Mouse (Mus musculus) hematopoietic multipotent progenitor cell, adult 10-12 weeks (in vitro differentiated cells): ENCODE measurements around the gene Gm11563. TPM values are rescaled to one million over a fixed set of nuclear protein-coding genes. Genes with fewer than 3 reads are reported as not detected.

Experiments used
- polyA plus RNA-seq: library from polyadenylated mRNA; stranded (reverse); fragments of >175 nt; gene quantifications from 2 replicates; pipeline ENCODE4 v1.2.3, GENCODE M21; 2012; ENCODE audit warnings: low replicate concordance

The Gm11563 gene
- polyA plus RNA-seq, result not detected in 2 replicates

DNA sequence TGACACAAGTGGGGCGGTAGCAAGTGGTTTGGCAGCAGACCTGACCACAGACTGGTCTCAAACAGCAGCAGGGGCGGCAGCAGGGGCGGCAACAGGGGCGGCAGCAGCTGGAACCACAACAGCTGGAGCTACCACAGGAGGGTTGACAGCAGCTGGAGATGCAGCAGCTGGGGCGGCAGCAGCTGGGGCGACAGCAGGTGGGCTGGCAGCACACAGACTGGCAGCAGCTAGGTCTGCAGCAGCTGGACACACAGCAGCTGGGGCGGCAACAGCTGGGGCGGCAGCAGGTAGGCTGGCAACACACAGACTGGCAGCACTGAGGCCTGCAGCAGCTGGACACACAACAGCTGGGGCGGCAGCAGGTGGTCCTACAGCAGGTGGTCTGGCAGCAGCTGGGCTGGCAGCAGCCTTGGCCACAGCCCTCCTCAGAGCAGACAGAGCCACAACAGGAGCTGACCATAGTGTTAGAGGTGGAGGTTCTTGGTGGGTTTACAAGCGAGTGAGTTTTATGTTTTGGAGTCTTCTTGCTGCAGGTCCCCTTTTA lies at the start of gene Gm11563:
Gene Gm11563 (minus strand): TSS at position 494 of the 544 bp plus-strand sequence.

DNA sequence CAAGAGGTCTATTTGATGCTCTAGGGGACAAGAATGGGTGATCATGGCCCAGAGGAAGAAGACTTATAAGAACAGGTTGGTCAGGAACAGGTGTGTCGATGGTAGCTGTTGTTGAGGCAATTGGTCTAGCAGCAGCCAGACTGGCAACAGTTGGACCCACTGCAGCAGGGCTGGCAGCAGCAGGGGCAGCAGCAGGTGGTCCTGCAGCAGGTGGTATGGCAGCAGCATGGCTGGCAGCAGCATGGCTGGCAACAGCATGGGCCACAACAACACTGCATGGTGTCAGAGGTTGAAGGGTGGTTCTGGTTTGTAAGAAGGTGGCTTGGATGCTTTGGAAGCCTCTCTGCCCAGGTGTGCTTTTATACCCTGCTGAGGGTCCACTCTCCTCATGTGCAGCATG lies 31.7 kb upstream of the Gm11563 start, which contains the start of gene Gm14190:
Gene Gm14190 (minus strand): TSS at position 278 of the 400 bp plus-strand sequence.

DNA sequence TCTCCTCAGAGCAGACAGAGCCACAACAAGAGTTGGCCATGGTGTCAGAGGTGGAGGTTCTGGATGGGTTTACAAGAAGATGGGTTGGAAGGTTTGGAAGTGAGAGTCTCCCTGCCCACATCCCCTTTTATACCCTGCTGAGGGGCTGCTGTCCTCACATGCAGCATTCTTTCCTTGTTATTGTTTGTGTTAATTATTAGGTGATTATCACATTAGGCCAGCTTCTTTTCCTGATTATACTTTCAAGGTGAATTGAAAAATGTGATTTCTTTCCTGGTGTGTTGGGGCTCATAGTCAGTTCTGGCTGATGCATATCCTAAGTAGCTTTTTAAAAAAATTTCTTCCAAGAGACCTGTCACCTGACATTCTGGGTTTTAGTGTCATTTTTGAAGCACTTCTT lies 7.1 kb upstream of the Gm11563 start, which contains the start of gene Krtap4-6:
Gene Krtap4-6 (minus strand): TSS at position 101 of the 400 bp plus-strand sequence.

DNA sequence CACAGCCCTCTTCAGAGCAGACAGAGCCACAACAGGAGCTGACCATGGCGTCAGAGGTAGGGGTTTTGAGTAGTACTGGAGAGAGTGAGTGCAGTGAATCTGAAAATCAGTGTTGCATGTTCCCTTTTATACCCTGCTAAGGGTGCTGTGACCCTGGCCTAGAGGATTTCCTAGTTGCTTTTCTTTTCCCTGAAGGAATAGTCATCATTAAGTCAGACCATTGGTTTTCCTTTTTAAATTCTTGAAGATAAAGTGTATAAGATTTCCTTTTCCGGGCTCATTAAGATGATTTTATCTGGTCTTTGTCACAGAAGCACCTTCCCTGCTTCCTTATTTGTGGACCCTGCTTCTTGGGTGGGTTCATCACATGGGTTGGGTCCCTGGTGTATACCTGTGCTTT lies 8.6 kb downstream of the Gm11563 start, which contains the start of gene Gm11555:
Gene Gm11555 (minus strand): TSS at position 101 of the 400 bp plus-strand sequence.

DNA sequence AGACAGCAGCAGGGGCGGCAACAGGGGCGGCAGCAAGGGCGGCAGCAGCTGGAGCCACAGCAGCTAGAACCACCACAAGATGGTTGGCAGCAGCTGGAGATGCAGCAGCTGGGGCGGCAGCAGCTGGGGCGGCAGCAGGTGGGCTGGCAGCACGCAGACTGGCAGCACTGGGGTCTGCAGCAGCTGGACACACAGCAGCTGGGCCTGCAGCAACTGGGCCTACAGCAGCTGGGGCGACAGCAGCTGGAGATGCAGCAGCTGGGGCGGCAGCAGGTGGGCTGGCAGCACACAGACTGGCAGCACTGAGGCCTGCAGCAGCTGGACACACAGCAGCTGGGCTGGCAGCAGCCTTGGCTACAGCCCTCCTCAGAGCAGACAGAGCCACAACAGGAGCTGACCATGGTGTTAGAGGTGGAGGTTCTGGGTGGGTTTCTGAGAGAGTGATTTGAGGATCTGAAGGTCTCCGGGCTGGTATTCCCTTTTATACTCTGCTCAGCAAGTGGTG lies 15.1 kb downstream of the Gm11563 start, which contains the start of gene Krtap4-7:
Gene Krtap4-7 (minus strand): TSS at position 455 of the 505 bp plus-strand sequence.

DNA sequence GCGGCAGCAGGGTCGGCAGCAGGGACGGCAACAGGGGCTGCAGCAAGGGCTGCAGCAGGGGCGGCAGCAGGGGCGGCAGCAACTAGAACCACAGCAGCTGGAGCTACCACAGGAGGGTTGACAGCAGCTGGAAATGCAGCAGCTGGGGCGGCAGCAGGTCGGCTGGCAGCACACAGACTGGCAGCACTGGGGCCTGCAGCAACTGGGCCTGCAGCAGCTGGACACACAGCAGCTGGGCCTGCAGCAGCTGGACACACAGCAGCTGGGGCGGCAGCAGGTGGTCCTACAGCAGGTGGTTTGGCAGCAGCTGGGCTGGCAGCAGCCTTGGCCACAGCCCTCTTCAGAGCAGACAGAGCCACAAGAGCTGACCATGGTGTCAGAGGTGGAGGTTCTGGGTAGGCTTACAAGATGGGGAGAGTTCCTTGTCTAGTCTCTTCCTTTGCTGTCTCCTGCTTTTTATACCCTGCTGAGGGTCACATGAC lies 24.1 kb downstream of the Gm11563 start, which contains the start of gene Krtap4-2:
Gene Krtap4-2 (minus strand): TSS at position 432 of the 482 bp plus-strand sequence.

DNA sequence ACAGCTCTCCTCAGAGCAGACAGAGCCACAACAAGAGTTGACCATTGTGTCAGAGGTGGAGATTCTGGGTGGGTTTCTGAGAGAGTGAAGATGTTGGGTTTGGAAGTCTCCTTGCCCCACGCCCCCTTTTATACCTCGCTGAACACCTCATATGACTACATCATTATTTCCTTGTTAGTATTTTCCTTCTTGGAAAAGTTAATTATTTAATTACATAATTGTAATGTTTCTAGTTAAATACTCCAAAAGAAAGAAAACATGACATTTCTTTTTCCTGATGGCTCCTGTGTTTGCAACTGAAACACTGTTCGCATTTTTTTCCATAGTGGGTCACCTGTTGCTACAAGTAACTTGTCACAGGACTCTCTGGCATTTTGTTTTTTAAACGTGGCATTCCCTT lies 30.6 kb downstream of the Gm11563 start, which contains the start of gene Krtap4-1:
Gene Krtap4-1 (minus strand): TSS at position 101 of the 400 bp plus-strand sequence.

DNA sequence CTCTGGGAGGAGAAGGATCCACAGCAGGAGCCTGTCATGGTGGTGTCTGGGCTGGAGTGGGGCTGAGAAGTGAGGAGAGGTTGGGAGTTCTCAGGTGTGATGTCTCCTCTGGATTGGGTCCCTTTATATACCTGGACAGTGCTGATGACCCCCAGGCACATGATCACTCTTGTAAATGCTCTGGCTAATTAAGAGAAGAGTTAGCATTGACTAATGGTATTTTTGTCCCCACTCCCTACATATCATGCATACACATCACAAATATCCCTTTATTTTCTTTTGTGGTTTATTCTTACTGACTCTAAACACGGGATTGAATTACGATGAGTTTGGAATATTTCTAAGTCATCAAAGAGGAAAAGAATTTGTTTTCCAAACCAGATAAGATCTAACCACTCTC lies 38.4 kb downstream of the Gm11563 start, which contains the start of gene Gm11562:
Gene Gm11562 (minus strand): TSS at position 101 of the 400 bp plus-strand sequence.

DNA sequence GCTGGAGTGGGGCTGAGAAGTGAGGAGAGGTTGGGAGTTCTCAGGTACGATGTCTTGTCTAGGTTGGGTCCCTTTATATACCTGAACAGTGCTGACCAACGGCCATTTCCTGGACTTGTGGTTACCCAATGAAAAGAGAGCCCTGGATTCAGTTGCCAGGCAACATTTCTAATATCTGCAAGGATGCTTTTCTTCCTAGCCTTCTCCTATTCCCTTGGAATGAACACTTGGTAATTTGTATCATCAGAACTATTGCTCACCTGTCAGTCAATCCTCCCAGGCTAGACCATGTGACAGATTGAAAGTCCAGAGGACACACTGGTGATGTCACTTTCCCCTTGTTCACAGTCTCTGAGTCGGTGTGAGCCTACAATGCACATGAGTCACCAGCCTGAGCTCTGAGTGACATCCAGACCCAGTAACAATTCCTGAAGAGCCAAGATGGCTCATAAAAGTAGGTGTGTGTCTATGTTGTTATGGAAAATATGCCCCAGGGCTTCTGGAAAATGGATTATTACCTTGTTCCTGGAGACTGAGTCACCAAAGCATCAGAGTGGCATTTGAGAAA lies 43.9 kb downstream of the Gm11563 start, which contains the start of gene Krtap2-4:
Gene Krtap2-4 (minus strand): TSS at position 51 of the 568 bp plus-strand sequence.

DNA sequence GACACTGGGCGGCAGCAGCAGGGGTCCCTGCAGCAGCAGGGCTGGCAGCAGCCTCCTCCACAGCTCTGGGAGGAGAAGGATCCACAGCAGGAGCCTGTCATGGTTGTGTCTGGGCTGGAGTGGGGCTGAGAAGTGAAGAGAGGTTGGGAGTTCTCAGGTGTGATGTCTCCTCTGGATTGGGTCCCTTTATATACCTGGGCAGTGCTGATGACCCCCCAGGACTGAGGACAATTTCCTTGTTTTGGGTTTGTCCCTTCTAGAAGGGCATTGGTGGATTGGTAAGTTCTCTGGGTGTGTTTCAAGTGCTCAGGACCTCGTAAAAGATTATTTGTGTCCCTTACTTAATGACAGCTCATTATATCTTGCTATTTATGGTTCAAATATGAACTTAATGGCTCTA lies 48.7 kb downstream of the Gm11563 start, which contains the start of gene Gm11937:
Gene Gm11937 (minus strand): TSS at position 101 of the 400 bp plus-strand sequence.

Other genes starting within 250 kb of the Gm11563 start
- not detected in 2 replicates for gene Krt12, start 236.7 kb downstream of the Gm11563 start, polyA plus RNA-seq
- gene Krt20, start 220.8 kb downstream of the Gm11563 start, polyA plus RNA-seq, result not detected in 2 replicates
- gene Krt23, start 165.8 kb downstream of the Gm11563 start, polyA plus RNA-seq, result not detected in 2 replicates
- not detected in 2 replicates for gene Krt39, start 137.6 kb downstream of the Gm11563 start, polyA plus RNA-seq
- gene Krt40, start 115.8 kb downstream of the Gm11563 start, polyA plus RNA-seq, result not detected in 2 replicates
- not detected in 2 replicates for gene Krtap3-3, start 108.1 kb downstream of the Gm11563 start, polyA plus RNA-seq
- not detected in 2 replicates for gene Krtap3-2, start 102.1 kb downstream of the Gm11563 start, polyA plus RNA-seq
- not detected in 2 replicates for gene Gm11939, start 99.5 kb downstream of the Gm11563 start, polyA plus RNA-seq
- gene Krtap3-1, start 92.3 kb downstream of the Gm11563 start, polyA plus RNA-seq, result not detected in 2 replicates
- not detected in 2 replicates for gene Krtap1-5, start 77.9 kb downstream of the Gm11563 start, polyA plus RNA-seq
- gene Krtap1-4, start 75.3 kb downstream of the Gm11563 start, polyA plus RNA-seq, result not detected in 2 replicates
- gene Krtap1-3, start 67.6 kb downstream of the Gm11563 start, polyA plus RNA-seq, result not detected in 2 replicates
- not detected in 2 replicates for gene Krtap9-3, start 60.9 kb downstream of the Gm11563 start, polyA plus RNA-seq
- gene Gm11938, start 55.7 kb downstream of the Gm11563 start, polyA plus RNA-seq, result not detected in 2 replicates
- not detected in 2 replicates for gene Gm11937, start 48.8 kb downstream of the Gm11563 start, polyA plus RNA-seq
- not detected in 2 replicates for gene Krtap2-4, start 44.1 kb downstream of the Gm11563 start, polyA plus RNA-seq
- gene Gm11562, start 38.5 kb downstream of the Gm11563 start, polyA plus RNA-seq, result not detected in 2 replicates
- gene Krtap4-1, start 30.7 kb downstream of the Gm11563 start, polyA plus RNA-seq, result not detected in 2 replicates
- not detected in 2 replicates for gene Krtap4-2, start 23.9 kb downstream of the Gm11563 start, polyA plus RNA-seq
- not detected in 2 replicates for gene Krtap4-7, start 14.9 kb downstream of the Gm11563 start, polyA plus RNA-seq
- not detected in 2 replicates for gene Gm11555, start 8.7 kb downstream of the Gm11563 start, polyA plus RNA-seq
- gene Krtap4-6, start 7.0 kb upstream of the Gm11563 start, polyA plus RNA-seq, result not detected in 2 replicates
- gene Gm14190, start 31.8 kb upstream of the Gm11563 start, polyA plus RNA-seq, result not detected in 2 replicates
- gene Gm14180, start 75.3 kb upstream of the Gm11563 start, polyA plus RNA-seq, result not detected in 2 replicates
- gene Gm11595, start 114.0 kb upstream of the Gm11563 start, polyA plus RNA-seq, result not detected in 2 replicates
- gene Krtap4-8, start 121.7 kb upstream of the Gm11563 start, polyA plus RNA-seq, result not detected in 2 replicates
- gene Krtap4-9, start 126.2 kb upstream of the Gm11563 start, polyA plus RNA-seq, result not detected in 2 replicates
- not detected in 2 replicates for gene Gm11596, start 134.5 kb upstream of the Gm11563 start, polyA plus RNA-seq
- gene Gm11569, start 140.0 kb upstream of the Gm11563 start, polyA plus RNA-seq, result not detected in 2 replicates
- gene Gm11554, start 145.5 kb upstream of the Gm11563 start, polyA plus RNA-seq, result not detected in 2 replicates
- gene Krtap4-13, start 150.9 kb upstream of the Gm11563 start, polyA plus RNA-seq, result not detected in 2 replicates
- not detected in 2 replicates for gene Gm11564, start 156.7 kb upstream of the Gm11563 start, polyA plus RNA-seq
- gene 2300003K06Rik, start 179.1 kb upstream of the Gm11563 start, polyA plus RNA-seq, result not detected in 2 replicates
- not detected in 2 replicates for gene Krtap4-16, start 192.6 kb upstream of the Gm11563 start, polyA plus RNA-seq
- not detected in 2 replicates for gene Gm11568, start 199.0 kb upstream of the Gm11563 start, polyA plus RNA-seq
- not detected in 2 replicates for gene Gm11559, start 205.5 kb upstream of the Gm11563 start, polyA plus RNA-seq
- not detected in 2 replicates for gene Krtap9-1, start 214.4 kb upstream of the Gm11563 start, polyA plus RNA-seq
- gene Gm11567, start 220.2 kb upstream of the Gm11563 start, polyA plus RNA-seq, result not detected in 2 replicates
- not detected in 2 replicates for gene Krtap31-1, start 249.0 kb upstream of the Gm11563 start, polyA plus RNA-seq